Mouse (Mus musculus): ENCODE data around the gene Nova1. TPM values are rescaled to one million over a fixed set of nuclear protein-coding genes. Genes with fewer than 3 reads are reported as not detected.

The Nova1 gene
- total and polyA plus RNA-seq, 2 experiments from 2014 or later = 54.8 to 88.2 TPM

DNA sequence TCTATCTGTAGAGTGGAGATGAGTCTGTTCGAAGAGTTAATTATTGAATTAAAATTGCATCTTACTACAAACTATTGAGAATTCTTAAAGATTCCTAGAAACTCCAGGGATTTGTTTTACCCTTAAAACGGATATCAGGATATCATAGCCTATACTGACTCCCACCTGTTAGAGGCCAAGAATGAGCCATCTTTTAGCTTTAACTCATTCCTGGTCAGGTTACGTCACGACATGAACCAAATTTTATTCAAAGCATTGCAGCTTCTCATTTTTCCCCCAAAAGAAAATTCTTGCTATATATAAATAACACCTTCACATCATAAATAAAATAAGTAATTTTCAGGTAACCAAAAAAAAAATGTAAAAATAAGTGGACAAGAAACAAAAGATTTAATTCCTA, 3.9 kb downstream of the Nova1 start:
- H3K27ac ChIP-seq = 0 out of 2 replicates have a peak overlapping the region, but pooled peaks have one; percentile 8
- TF ChIP-seq CTCF (IDR thresholded peaks at IDR 0.05; ENCODE audit: low read depth) = no peak
- H3K27me3 ChIP-seq (ENCODE audit: insufficient read depth, low read length) = no peaks in the 10 kb centered on the region
- H3K36me3 ChIP-seq (ENCODE audit: insufficient read depth, low read length) = no peaks in the 10 kb centered on the region
- H3K4me1 ChIP-seq (ENCODE audit: insufficient read depth, low read length) = no peaks in the 10 kb centered on the region
- no peak for ATAC-seq
- WGBS = 58% methylated on average over 4 of the region's 4 CpGs
- H3K4me2 ChIP-seq (ENCODE audit: low read depth, low read length) = peak overlapping the region; percentile 77
- no peak for DNase-seq (ENCODE audit: low spot score)
- H3K9me3 ChIP-seq (ENCODE audit: low read length) = no peaks in the 10 kb centered on the region
- H3K9ac ChIP-seq (replicated peaks; ENCODE audit: low read length) = peak overlapping the region; percentile 97; the same call in 1 of the 2 replicates
- H3K4me3 ChIP-seq (ENCODE audit: low read length) = peak overlapping the region; percentile 90

DNA sequence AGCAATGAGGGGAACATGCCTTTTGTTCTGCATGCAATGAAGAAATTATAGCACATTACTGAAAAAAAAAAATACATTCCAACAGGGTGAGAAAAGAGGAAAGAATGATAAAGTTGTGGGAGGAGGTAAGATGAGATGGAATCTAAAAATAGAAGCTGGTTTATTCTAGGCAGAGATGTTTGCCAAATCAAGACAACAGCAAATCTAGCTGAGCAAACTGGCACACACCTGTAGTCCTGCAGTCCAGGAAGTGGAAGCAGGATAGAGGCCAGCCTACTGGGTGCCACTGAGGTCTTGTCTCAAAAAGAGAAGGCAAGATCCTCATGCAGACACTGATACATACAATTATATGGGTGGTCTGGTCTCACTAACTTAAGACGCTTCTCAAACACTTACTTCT, 17.4 kb downstream of the Nova1 start:
- Histone ChIP-seq H3K9me3 (ENCODE audit: low read length) (no peaks in the 10 kb centered on the region), H3K9ac (replicated peaks; ENCODE audit: low read length) (no peak overlapping the region), H3K4me2 (ENCODE audit: low read depth, low read length) (no peak overlapping the region), H3K27ac (no peak overlapping the region), H3K4me3 (ENCODE audit: low read length) (no peak overlapping the region), H3K27me3 (ENCODE audit: insufficient read depth, low read length) (no peaks in the 10 kb centered on the region), H3K36me3 (ENCODE audit: insufficient read depth, low read length) (no peaks in the 10 kb centered on the region), H3K4me1 (ENCODE audit: insufficient read depth, low read length) (no peaks in the 10 kb centered on the region)
- 94% methylated on average over 1 of the region's 1 CpGs for WGBS
- DNase-seq (ENCODE audit: low spot score) (no peak), ATAC-seq (no peak)
- TF ChIP-seq CTCF (IDR thresholded peaks at IDR 0.05; ENCODE audit: low read depth) = no peak

DNA sequence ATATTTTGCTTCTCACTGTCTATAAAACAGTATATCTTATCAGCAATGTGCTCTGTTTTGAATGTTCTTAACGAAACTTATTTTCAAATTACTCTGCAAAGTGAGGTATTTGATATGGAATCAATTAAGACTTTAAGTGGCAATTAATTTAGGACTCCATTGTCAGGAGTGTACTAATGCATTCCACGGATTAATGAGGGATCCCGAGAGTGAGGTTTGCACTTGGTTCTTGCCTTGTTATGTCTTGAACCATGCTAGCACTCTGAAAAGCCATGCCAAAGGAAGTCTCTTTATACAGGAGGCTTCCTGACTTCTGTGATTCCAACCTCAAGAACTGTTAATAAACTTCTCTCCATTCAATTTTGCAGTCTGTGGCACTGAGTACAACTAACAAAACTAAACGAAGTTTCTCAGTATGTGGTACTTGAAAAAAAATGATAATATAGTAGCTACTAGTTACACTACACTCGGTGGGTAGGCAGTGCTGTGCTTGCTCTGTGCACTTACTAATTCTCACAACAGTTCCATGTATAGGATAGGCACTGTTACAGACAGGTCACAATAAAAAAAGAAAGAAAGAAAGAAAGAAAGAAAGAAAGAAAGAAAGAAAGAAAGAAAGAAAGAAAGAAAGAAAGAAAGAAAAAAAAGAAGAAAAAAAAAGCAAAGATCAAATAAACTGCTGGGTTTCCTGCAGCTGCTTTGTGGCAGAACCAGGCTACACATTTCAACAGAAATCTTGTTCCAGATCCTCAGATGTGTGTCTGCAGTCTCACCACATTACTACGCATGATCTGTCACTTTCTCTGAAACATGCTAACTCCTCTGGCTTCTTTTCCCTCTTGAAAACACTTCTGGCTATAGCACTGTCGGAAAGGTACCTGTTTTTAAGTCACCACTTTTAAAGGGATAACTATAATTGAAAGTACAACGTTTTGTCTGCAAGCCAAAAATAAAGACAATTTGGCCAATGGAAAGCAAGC, 36.1 kb downstream of the Nova1 start:
- DNase-seq (ENCODE audit: low spot score) = no peak
- WGBS = 53% methylated on average over 8 of the region's 8 CpGs
- Histone ChIP-seq H3K9me3 (ENCODE audit: low read length) (no peaks in the 10 kb centered on the region), H3K4me3 (ENCODE audit: low read length) (no peak overlapping the region), H3K9ac (replicated peaks; ENCODE audit: low read length) (no peak overlapping the region), H3K27ac (no peak overlapping the region), H3K4me2 (ENCODE audit: low read depth, low read length) (no peak overlapping the region), H3K36me3 (ENCODE audit: insufficient read depth, low read length) (no peaks in the 10 kb centered on the region), H3K4me1 (ENCODE audit: insufficient read depth, low read length) (no peaks in the 10 kb centered on the region), H3K27me3 (ENCODE audit: insufficient read depth, low read length) (no peaks in the 10 kb centered on the region)
- TF ChIP-seq CTCF (IDR thresholded peaks at IDR 0.05; ENCODE audit: low read depth) = no peak
- ATAC-seq = no peak

GRCm38 (mm10) chr12:46781481-46781880, 37.2 kb downstream of the Nova1 start:
- TF ChIP-seq CTCF (IDR thresholded peaks at IDR 0.05; ENCODE audit: low read depth) = no peak
- H3K9me3 ChIP-seq (ENCODE audit: low read length) = no peaks in the 10 kb centered on the region
- H3K27me3 ChIP-seq (ENCODE audit: insufficient read depth, low read length) = no peaks in the 10 kb centered on the region
- H3K27ac ChIP-seq = no peak overlapping the region
- H3K4me1 ChIP-seq (ENCODE audit: insufficient read depth, low read length) = no peaks in the 10 kb centered on the region
- no peak for ATAC-seq
- H3K9ac ChIP-seq (replicated peaks; ENCODE audit: low read length) = no peak overlapping the region
- DNase-seq (ENCODE audit: low spot score) = no peak
- no peak overlapping the region for H3K4me2 ChIP-seq (ENCODE audit: low read depth, low read length)
- no peak overlapping the region for H3K4me3 ChIP-seq (ENCODE audit: low read length)
- no peaks in the 10 kb centered on the region for H3K36me3 ChIP-seq (ENCODE audit: insufficient read depth, low read length)

GRCm38 (mm10) chr12:46780983-46781382, 37.7 kb downstream of the Nova1 start:
- Histone ChIP-seq H3K27me3 (ENCODE audit: insufficient read depth, low read length) (no peaks in the 10 kb centered on the region), H3K9me3 (ENCODE audit: low read length) (no peaks in the 10 kb centered on the region), H3K4me1 (ENCODE audit: insufficient read depth, low read length) (no peaks in the 10 kb centered on the region), H3K4me3 (ENCODE audit: low read length) (no peak overlapping the region), H3K9ac (replicated peaks; ENCODE audit: low read length) (no peak overlapping the region), H3K27ac (no peak overlapping the region), H3K36me3 (ENCODE audit: insufficient read depth, low read length) (no peaks in the 10 kb centered on the region), H3K4me2 (ENCODE audit: low read depth, low read length) (no peak overlapping the region)
- no peak for ATAC-seq
- 80% methylated on average over 2 of the region's 2 CpGs for WGBS
- TF ChIP-seq CTCF (IDR thresholded peaks at IDR 0.05; ENCODE audit: low read depth) = no peak
- DNase-seq (ENCODE audit: low spot score) = no peak

GRCm38 (mm10) chr12:46759450-46759849, 59.3 kb downstream of the Nova1 start:
- Histone ChIP-seq H3K4me2 (ENCODE audit: low read depth, low read length) (no peak overlapping the region), H3K27ac (no peak overlapping the region), H3K4me3 (ENCODE audit: low read length) (no peak overlapping the region), H3K9ac (replicated peaks; ENCODE audit: low read length) (no peak overlapping the region), H3K36me3 (ENCODE audit: insufficient read depth, low read length) (no peaks in the 10 kb centered on the region), H3K4me1 (ENCODE audit: insufficient read depth, low read length) (no peaks in the 10 kb centered on the region), H3K9me3 (ENCODE audit: low read length) (no peaks in the 10 kb centered on the region), H3K27me3 (ENCODE audit: insufficient read depth, low read length) (no peaks in the 10 kb centered on the region)
- 73% methylated on average over 7 of the region's 7 CpGs for WGBS
- no peak for ATAC-seq
- no peak for DNase-seq (ENCODE audit: low spot score)
- no peak for TF ChIP-seq CTCF (IDR thresholded peaks at IDR 0.05; ENCODE audit: low read depth)

GRCm38 (mm10) chr12:46754325-46754848, 64.3 kb downstream of the Nova1 start:
- Histone ChIP-seq H3K36me3 (ENCODE audit: insufficient read depth, low read length) (no peaks in the 10 kb centered on the region), H3K4me2 (ENCODE audit: low read depth, low read length) (no peak overlapping the region), H3K27me3 (ENCODE audit: insufficient read depth, low read length) (no peaks in the 10 kb centered on the region), H3K27ac (peak overlapping the region; percentile 34; the same call in 1 of the 2 replicates), H3K4me1 (ENCODE audit: insufficient read depth, low read length) (no peaks in the 10 kb centered on the region), H3K9me3 (ENCODE audit: low read length) (no peaks in the 10 kb centered on the region), H3K4me3 (ENCODE audit: low read length) (no peak overlapping the region), H3K9ac (replicated peaks; ENCODE audit: low read length) (no peak overlapping the region)
- peak; percentile 51 for ATAC-seq
- no peak for TF ChIP-seq CTCF (IDR thresholded peaks at IDR 0.05; ENCODE audit: low read depth)
- no peak for DNase-seq (ENCODE audit: low spot score)
- 43% methylated on average over 4 of the region's 4 CpGs for WGBS

All from hindbrain, postnatal 0 days (tissue).